Mouse (Mus musculus) bone marrow macrophage, adult 2 months (primary cell): ENCODE measurements around the gene Mex3a. TPM values are rescaled to one million over a fixed set of nuclear protein-coding genes. Genes with fewer than 3 reads are reported as not detected.

ENCODE experiments used
- H3K27ac ChIP-seq: 2 replicates; pipeline ENCODE4 v1.5.1; 2012; ENCODE audit warnings: low read depth, low read length; ENCODE audit not compliant: insufficient read depth
- H3K4me1 ChIP-seq: 2 replicates; pipeline ENCODE4 v1.6.1; 2012; ENCODE audit warnings: low read length; ENCODE audit not compliant: control insufficient read depth, insufficient read depth
- H3K4me3 ChIP-seq: 2 replicates; pipeline ENCODE4 v1.5.1; 2012; ENCODE audit warnings: mild to moderate bottlenecking, low read length, moderate library complexity; ENCODE audit not compliant: insufficient read depth
- CTCF ChIP-seq: IDR thresholded peaks from 2 replicates; pipeline ENCODE4 v1.5.1; 2012; ENCODE audit warnings: low read depth, mild to moderate bottlenecking, low read length, moderate library complexity
- POLR2A ChIP-seq: IDR thresholded peaks from 2 replicates; pipeline ENCODE4 v1.6.1; 2012; ENCODE audit warnings: mild to moderate bottlenecking, low read depth, low read length, borderline replicate concordance
- polyA plus RNA-seq: library from polyadenylated mRNA; stranded (reverse); fragments of >200 nt; gene quantifications from 2 replicates; pipeline ENCODE4 v1.2.4, GENCODE M21; 2012; ENCODE audit not compliant: missing spikeins, insufficient read depth, insufficient read length

The Mex3a gene
- polyA plus RNA-seq, 1 experiment: 0.16 TPM

- Histone ChIP-seq H3K27ac (peak within 1 kb of the TSS; percentile 91), H3K4me1 (peaks cover 14% of the 10 kb centered on the region), H3K4me3 (peak within 1 kb of the TSS; percentile 96)
- TF ChIP-seq CTCF (no peak; the same call in 1 of the 2 replicates), POLR2A (no peak)
Measured at GRCm38 (mm10) chr3:88552676-88553524, 20.7 kb downstream of the Mex3a start, which contains the start of gene Lamtor2. Gene Lamtor2 (minus strand): TSS chr3:88553074.

- Histone ChIP-seq H3K4me3 (peak within 1 kb of the TSS; percentile 96), H3K27ac (peak within 1 kb of the TSS; percentile 91), H3K4me1 (peaks cover 14% of the 10 kb centered on the region)
- TF ChIP-seq POLR2A (no peak; the same call in 1 of the 2 replicates), CTCF (no peak)
Measured at GRCm38 (mm10) chr3:88553525-88553879, 21.3 kb downstream of the Mex3a start, which contains the start of gene Ubqln4. Gene Ubqln4 (plus strand): TSS chr3:88553758.

DNA sequence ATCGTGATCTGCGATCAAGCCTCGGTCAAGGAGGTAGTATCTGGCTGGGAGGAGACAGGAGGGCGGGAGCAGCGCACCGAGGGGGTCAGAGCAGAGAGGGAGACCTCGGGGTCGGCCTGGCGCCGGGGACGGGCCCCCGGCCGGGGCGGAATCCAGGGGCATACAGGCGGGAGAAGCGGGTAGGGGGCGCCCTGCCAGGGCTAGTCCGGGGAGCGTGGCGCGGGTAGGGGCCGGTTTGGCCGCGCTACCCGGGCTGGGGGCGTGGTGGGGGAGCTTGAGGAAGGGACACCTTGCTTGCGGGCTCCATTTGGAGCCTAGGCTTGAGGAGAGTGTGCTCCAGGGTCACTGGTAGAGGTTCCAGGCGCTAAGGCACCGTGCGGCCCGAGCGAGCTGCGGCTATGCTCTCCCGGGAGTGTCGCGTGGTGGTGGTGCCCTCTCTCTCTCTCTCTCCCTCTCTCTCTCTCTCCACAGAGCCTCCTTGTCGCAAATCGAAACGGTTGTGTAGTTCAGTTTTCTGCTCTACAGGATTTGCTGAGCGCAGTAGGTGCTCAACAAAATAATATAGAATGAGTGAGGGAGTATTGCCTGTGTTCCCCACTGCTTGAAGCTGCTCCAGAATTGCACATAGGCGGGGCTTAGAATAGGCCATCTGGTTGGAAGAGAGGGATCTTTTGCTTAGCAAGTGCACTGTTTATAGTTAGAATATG is 21.8 kb downstream of the Mex3a start:
- H3K4me1 ChIP-seq: peaks cover 14% of the 10 kb centered on the region
- TF ChIP-seq POLR2A: no peak
- no peak for TF ChIP-seq CTCF
- peak overlapping the region; percentile 45 for H3K27ac ChIP-seq
- peak overlapping the region; percentile 96 for H3K4me3 ChIP-seq

DNA sequence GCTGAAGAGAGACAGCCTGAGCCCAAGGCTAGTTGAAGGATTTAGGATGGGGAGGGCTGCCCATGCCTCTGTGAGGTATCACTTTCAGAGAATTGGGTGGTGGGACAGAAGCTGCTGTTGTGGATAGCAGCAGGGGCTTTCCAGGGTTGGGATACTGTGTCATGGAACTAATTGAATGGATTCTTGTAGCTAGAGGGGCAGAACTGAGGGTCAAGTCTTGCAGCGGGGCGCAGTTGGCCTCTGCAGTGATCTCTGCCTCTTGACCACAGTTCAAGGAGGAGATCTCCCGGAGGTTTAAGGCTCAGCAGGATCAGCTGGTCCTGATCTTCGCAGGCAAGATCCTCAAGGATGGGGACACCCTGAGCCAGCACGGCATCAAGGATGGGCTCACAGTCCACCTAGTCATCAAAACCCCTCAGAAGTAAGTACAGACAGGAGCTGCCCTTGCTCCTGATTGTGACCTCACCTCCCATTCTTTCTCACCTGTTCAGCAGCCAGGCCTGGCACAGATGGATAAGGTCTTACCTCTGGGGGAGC is 22.9 kb downstream of the Mex3a start:
- Histone ChIP-seq H3K27ac (no peak overlapping the region), H3K4me1 (peaks cover 14% of the 10 kb centered on the region), H3K4me3 (no peak overlapping the region)
- TF ChIP-seq CTCF (no peak), POLR2A (no peak)

GRCm38 (mm10) chr3:88555731-88556130 is 23.5 kb downstream of the Mex3a start:
- TF ChIP-seq POLR2A (no peak), CTCF (no peak)
- Histone ChIP-seq H3K4me1 (peaks cover 11% of the 10 kb centered on the region), H3K27ac (no peak overlapping the region), H3K4me3 (no peak overlapping the region)

DNA sequence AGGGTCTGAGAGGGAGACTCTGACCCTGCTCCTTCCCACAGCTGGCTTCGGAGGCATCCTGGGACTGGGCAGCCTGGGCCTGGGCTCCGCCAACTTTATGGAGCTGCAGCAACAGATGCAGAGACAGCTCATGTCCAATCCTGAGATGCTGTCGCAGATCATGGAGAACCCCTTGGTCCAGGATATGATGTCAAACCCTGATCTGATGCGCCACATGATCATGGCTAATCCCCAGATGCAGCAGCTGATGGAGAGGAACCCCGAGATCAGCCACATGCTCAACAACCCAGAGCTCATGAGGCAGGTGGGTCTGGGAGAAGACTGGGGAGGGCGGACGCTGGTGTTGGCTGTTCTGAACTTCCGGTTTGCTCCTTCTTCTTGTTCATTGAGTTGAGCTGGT is 24.4 kb downstream of the Mex3a start:
- H3K27ac ChIP-seq: no peak overlapping the region
- no peak overlapping the region for H3K4me3 ChIP-seq
- TF ChIP-seq CTCF: no peak
- no peak for TF ChIP-seq POLR2A
- H3K4me1 ChIP-seq: peaks cover 4% of the 10 kb centered on the region; the same call in 1 of the 2 replicates

GRCm38 (mm10) chr3:88559596-88559995 is 27.4 kb downstream of the Mex3a start:
- Histone ChIP-seq H3K4me3 (no peak overlapping the region), H3K4me1 (0 out of 2 replicates have a peak, but pooled peaks cover 4% of the 10 kb centered on the region), H3K27ac (no peak overlapping the region)
- no peak for TF ChIP-seq POLR2A

- no peak for TF ChIP-seq CTCF
- no peak for TF ChIP-seq POLR2A
- H3K27ac ChIP-seq: no peak overlapping the region
- no peak overlapping the region for H3K4me3 ChIP-seq
- no peaks in the 10 kb centered on the region for H3K4me1 ChIP-seq
Measured at GRCm38 (mm10) chr3:88561989-88562388, 29.8 kb downstream of the Mex3a start.

DNA sequence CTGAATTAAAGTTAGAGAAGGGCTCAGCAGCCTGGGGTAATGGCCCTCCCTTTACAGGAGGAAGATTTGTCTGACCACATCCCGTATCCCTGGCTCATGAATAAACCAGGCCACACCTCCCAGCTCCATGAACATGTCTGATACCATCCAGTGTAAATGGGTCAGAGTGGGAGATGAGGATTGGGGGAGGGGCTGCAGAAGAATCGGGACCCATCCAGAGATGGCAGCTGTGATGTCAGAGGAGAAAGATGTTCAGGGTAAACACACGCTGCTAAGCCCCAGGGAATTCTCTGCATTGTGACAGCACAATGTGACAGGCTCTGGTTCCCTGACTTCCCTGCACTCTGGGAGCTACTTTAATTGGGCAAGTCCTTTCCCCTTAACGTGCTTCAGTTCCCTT is 31.2 kb downstream of the Mex3a start:
- Histone ChIP-seq H3K27ac (no peak overlapping the region), H3K4me1 (peaks cover 4% of the 10 kb centered on the region), H3K4me3 (no peak overlapping the region)
- TF ChIP-seq CTCF (no peak), POLR2A (no peak)
